Mouse (Mus musculus) gastrocnemius, adult 2 months (tissue): ENCODE results near the gene Cdc6. TPM values are rescaled to one million over a fixed set of nuclear protein-coding genes. Genes with fewer than 3 reads are reported as not detected.

ENCODE experiments used
- DNase-seq: peaks from one replicate; pipeline ENCODE4 v3.0.0; 2022
- H3K27ac ChIP-seq: fragments of 200-600 bp; 2 replicates; pipeline ENCODE4 v1.8.1; 2022; ENCODE audit warnings: mild to moderate bottlenecking
- H3K4me3 ChIP-seq: fragments of 200-600 bp; 2 replicates; pipeline ENCODE4 v1.8.1; 2022; ENCODE audit warnings: mild to moderate bottlenecking, moderate library complexity
- CTCF ChIP-seq: fragments of 200-600 bp; IDR thresholded peaks from 2 replicates; pipeline ENCODE4 v1.8.1; 2022; ENCODE audit warnings: antibody characterized with exemption, mild to moderate bottlenecking, moderate library complexity
- intact Hi-C: fragments of 180-260 bp; cut with DNase I; formaldehyde crosslinking; loops from one replicate; pipeline ENCODE4 v1.15.1; 2025
- total RNA-seq, 2 experiments: library from RNA; stranded (reverse); gene quantifications; 2 replicates each; pipeline ENCODE4 v1.2.3; 2021

Gene Cdc6
- total RNA-seq, 2 experiments from 2014 or later: 0.11 TPM; not detected in 1

- H3K27ac ChIP-seq: peak overlapping the region; percentile 92
- peak; percentile 78 for DNase-seq
- intact Hi-C loops: no loop called here
- TF ChIP-seq CTCF: no peak
- H3K4me3 ChIP-seq: peak overlapping the region; percentile 97
Measured at GRCm38 (mm10) chr11:98942923-98943641, 35.5 kb downstream of the Cdc6 start.

- TF ChIP-seq CTCF: no peak
- intact Hi-C loops: no loop called here
- peak overlapping the region; percentile 92 for H3K27ac ChIP-seq
- peak overlapping the region; percentile 97 for H3K4me3 ChIP-seq
- DNase-seq: peak; percentile 51
Measured at GRCm38 (mm10) chr11:98943741-98944461, 36.3 kb downstream of the Cdc6 start.

GRCm38 (mm10) chr11:98944897-98945604 lies 37.5 kb downstream of the Cdc6 start:
- no peak for DNase-seq
- intact Hi-C loops: no loop called here
- Histone ChIP-seq H3K27ac (peak overlapping the region; percentile 92), H3K4me3 (no peak overlapping the region; the same call in 1 of the 2 replicates)
- no peak for TF ChIP-seq CTCF

GRCm38 (mm10) chr11:98945605-98945977 lies 38.0 kb downstream of the Cdc6 start:
- Histone ChIP-seq H3K4me3 (no peak overlapping the region), H3K27ac (peak overlapping the region; percentile 62)
- TF ChIP-seq CTCF: no peak
- intact Hi-C loops: no loop called here
- no peak for DNase-seq

GRCm38 (mm10) chr11:98947969-98948569 lies 40.5 kb downstream of the Cdc6 start:
- H3K4me3 ChIP-seq: no peak overlapping the region
- intact Hi-C loops: no loop called here
- DNase-seq: no peak
- peak overlapping the region; percentile 89 for H3K27ac ChIP-seq
- no peak for TF ChIP-seq CTCF

DNA sequence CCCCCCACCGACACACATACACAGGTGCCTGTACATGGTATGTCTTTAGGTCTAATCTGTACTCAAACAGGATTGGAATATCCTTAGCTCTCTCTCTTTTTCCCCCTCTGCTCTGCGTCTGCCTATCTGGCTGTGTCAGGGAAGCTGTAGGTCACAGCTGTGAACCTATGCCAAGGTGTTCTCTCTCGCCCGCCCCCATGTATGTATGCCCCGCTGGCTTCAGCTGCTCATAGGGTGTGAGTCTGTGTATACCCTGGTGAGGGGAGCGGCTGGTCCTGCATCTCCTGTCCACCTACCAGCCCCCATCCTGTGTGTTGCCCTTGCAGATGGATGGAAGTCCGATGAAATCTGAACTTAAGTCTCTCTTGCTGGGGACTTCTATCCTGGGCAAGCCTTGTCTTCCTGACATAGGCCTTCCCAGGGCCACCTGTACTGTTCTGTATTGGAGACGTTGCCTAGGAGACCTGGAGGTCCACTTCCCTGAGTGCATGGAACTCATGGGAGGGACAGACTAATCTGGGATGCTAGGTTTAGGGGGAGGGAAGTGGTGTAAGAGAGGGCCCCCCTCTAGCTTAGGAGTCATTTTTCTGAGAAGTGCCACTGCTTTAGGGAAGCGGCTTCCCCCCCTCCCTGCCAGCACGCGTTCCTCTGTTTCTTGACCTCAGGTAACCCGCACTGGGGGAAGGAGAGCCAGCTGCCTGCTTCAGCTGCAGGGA lies 41.8 kb downstream of the Cdc6 start:
- no peak for TF ChIP-seq CTCF
- H3K4me3 ChIP-seq: peak overlapping the region; percentile 61
- H3K27ac ChIP-seq: peak overlapping the region; percentile 89
- DNase-seq: no peak
- intact Hi-C loops: no loop called here

DNA sequence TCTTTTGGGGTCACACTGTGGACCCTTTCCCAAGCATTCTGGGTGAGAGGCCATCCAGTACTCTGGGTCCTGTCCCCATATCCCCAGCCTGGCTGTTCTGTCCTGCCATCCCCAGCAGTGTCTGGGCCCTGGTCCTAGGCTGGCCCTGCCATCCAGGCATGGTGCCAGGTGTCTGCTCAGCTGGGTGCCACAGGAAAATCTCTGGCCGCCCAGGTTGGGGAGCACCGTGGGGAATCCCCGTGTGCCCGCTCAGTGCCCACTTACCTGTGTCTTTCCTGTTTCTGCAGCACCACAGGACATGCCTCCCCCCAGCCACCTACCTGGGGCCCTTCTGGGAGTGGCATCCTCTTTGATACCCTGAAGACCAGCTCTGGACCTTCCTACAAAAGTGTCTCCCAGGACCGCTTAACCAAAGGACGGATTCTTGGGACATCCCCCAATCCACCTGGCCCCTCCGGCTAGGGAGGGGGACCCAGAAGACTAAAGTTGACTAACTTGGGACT lies 42.4 kb downstream of the Cdc6 start:
- H3K27ac ChIP-seq: peak overlapping the region; percentile 89
- intact Hi-C loops: no loop called here
- no peak for TF ChIP-seq CTCF
- DNase-seq: peak; percentile 87
- peak overlapping the region; percentile 61 for H3K4me3 ChIP-seq

DNA sequence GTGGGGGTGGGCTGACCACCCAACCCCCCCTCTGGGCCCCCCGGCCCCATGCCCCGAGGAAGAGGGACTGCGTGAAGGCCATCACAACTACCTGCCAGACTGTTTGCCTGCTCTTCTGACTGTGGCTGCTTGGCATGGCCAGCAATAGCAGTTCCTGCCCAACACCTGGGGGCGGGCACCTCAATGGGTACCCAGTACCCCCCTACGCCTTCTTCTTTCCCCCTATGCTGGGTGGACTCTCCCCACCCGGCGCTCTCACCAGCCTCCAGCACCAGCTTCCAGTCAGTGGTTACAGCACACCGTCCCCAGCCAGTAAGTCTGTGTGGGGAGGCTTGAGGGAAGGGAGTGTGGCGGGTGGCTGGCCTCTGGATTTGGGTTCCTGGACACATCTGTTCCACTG lies 42.9 kb downstream of the Cdc6 start:
- Histone ChIP-seq H3K4me3 (peak overlapping the region; percentile 61), H3K27ac (peak overlapping the region; percentile 89)
- no peak for DNase-seq
- intact Hi-C loops: no loop called here
- no peak for TF ChIP-seq CTCF

GRCm38 (mm10) chr11:98951026-98951906 lies 43.7 kb downstream of the Cdc6 start:
- no peak for TF ChIP-seq CTCF
- intact Hi-C loops: no loop called here
- H3K27ac ChIP-seq: peak overlapping the region; percentile 89
- H3K4me3 ChIP-seq: peak overlapping the region; percentile 61
- DNase-seq: peak; percentile 98

DNA sequence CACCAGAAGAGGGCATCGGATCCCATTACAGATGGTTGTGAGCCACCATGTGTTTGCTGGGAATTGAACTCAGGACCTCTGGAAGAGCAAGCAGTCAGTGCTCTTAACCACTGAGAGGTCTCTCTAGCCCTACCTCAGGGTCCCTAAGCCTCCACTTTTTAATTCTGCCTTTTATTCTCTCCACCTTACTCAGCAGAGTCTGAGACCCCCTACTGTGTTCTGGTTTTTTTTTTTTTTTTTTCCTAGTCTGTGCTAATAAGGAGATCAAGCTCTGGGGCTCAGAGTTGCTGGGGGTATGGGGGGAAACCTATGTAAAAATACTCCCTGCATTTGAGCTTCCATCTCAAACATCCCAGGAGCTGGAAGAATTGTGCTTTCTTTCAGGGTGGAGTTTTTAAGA lies 44.5 kb downstream of the Cdc6 start:
- intact Hi-C loops: no loop called here
- DNase-seq: no peak
- TF ChIP-seq CTCF: no peak
- Histone ChIP-seq H3K4me3 (no peak overlapping the region; the same call in 1 of the 2 replicates), H3K27ac (peak overlapping the region; percentile 89)

DNA sequence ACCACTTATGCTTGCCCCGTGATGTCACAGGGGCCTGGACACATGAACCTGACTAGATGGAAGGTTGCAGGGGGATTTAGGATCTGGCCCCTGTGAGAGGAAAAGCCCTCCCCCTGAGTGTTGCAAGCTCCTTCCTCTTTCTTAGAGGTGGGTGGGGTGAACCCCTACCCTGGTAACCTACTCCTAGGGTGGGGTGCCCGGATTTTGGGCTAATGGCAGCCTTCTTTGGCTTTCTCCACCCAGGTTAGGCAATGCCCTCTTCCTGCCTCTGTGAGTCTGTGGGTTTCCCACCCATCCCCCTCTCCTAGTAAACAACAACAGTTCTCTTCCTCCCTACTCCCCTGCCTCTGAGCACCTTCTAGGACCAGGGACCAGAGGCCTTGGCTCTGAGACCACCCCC lies 45.1 kb downstream of the Cdc6 start:
- H3K4me3 ChIP-seq: no peak overlapping the region
- intact Hi-C loops: no loop called here
- no peak for DNase-seq
- peak overlapping the region; percentile 89 for H3K27ac ChIP-seq
- TF ChIP-seq CTCF: no peak
